Mouse (Mus musculus) hindbrain, embryonic 14.5 days (tissue): Measurements from ENCODE around the gene Clptm1. TPM values are rescaled to one million over a fixed set of nuclear protein-coding genes. Genes with fewer than 3 reads are reported as not detected.

ENCODE experiments used
- ATAC-seq: fragments of 200-750 bp; cut with Nextera tagmentation; 2 replicates; pipeline ENCODE4 v1.8.0; 2017; ENCODE audit warnings: moderate number of reproducible peaks, mild to moderate bottlenecking, moderate TSS enrichment, moderate library complexity; ENCODE audit not compliant: low FRiP score
- DNase-seq: peaks from one replicate; pipeline ENCODE4 v3.0.0-alpha.2; 2015; ENCODE audit warnings: low spot score
- H3K27ac ChIP-seq: fragments of 300-500 bp; sonication (generic); 2 replicates; pipeline ENCODE4 v1.5.1; 2014; ENCODE audit warnings: mild to moderate bottlenecking, moderate library complexity
- H3K27me3 ChIP-seq: fragments of 300-500 bp; sonication (generic); 2 replicates; pipeline ENCODE4 v1.6.1; 2014; ENCODE audit warnings: mild to moderate bottlenecking, low read length, mixed read lengths; ENCODE audit not compliant: control insufficient read depth, insufficient read depth
- H3K36me3 ChIP-seq: fragments of 300-500 bp; sonication (generic); replicated peaks from 2 replicates; pipeline ENCODE4 v1.6.1; 2014; ENCODE audit not compliant: control insufficient read depth, insufficient read depth
- H3K4me1 ChIP-seq: fragments of 300-500 bp; sonication (generic); replicated peaks from 2 replicates; pipeline ENCODE4 v1.6.1; 2014; ENCODE audit warnings: antibody characterized with exemption, low read length, mixed read lengths; ENCODE audit not compliant: control insufficient read depth, insufficient read depth
- H3K4me2 ChIP-seq: fragments of 300-500 bp; sonication (generic); replicated peaks from 2 replicates; pipeline ENCODE4 v1.6.1; 2014; ENCODE audit warnings: mild to moderate bottlenecking, moderate library complexity
- H3K4me3 ChIP-seq: fragments of 300-500 bp; sonication (generic); replicated peaks from 2 replicates; pipeline ENCODE4 v1.5.1; 2014; ENCODE audit warnings: mild to moderate bottlenecking, low read length
- H3K9ac ChIP-seq: fragments of 300-500 bp; sonication (generic); 2 replicates; pipeline ENCODE4 v1.6.1; 2014
- H3K9me3 ChIP-seq: fragments of 300-500 bp; sonication (generic); 2 replicates; pipeline ENCODE4 v1.6.1; 2016; ENCODE audit warnings: low read length; ENCODE audit not compliant: control insufficient read depth
- WGBS: fragments of 180-500 bp; shearing (Covaris S2); extraction: QIAGEN DNeasy Blood & Tissue Kit; methylation state at CpG from one replicate; pipeline ENCODE4 v1.1.7; 2014; 5-methylcytosine and 5-hydroxymethylcytosine counted together
- polyA plus RNA-seq: library from polyadenylated mRNA; unstranded; fragments of >200 nt; fragmentation: Nextera tagmentation; extraction: Ambion mirVana; gene quantifications from 2 replicates; pipeline ENCODE4 v1.2.1, GENCODE M21; 2014

Clptm1 gene
- polyA plus RNA-seq, 1 experiment from 2014 or later, result 150 TPM

GRCm38 (mm10) chr7:19641223-19641622 is 23.6 kb downstream of the Clptm1 start:
- Histone ChIP-seq H3K27me3 (no peaks in the 10 kb centered on the region), H3K9me3 (no peaks in the 10 kb centered on the region), H3K9ac (no peak overlapping the region), H3K27ac (no peak overlapping the region), H3K4me2 (no peak overlapping the region), H3K4me3 (no peak overlapping the region), H3K4me1 (no peaks in the 10 kb centered on the region), H3K36me3 (peaks cover 100% of the 10 kb centered on the region)
- WGBS, result 96% methylated on average over 4 of the region's 4 CpGs
- no peak for ATAC-seq
- no peak for DNase-seq

GRCm38 (mm10) chr7:19635074-19635827 is 29.6 kb downstream of the Clptm1 start:
- no peaks in the 10 kb centered on the region for H3K27me3 ChIP-seq
- no peak overlapping the region for H3K4me2 ChIP-seq
- no peak overlapping the region for H3K27ac ChIP-seq
- ATAC-seq (no peak), DNase-seq (no peak)
- 94% methylated on average over 11 of the region's 11 CpGs for WGBS
- H3K9me3 ChIP-seq, result no peaks in the 10 kb centered on the region
- H3K36me3 ChIP-seq, result peaks cover 82% of the 10 kb centered on the region
- H3K9ac ChIP-seq, result no peak overlapping the region
- H3K4me1 ChIP-seq, result no peaks in the 10 kb centered on the region
- H3K4me3 ChIP-seq, result no peak overlapping the region

GRCm38 (mm10) chr7:19634591-19634990 is 30.2 kb downstream of the Clptm1 start:
- no peaks in the 10 kb centered on the region for H3K9me3 ChIP-seq
- no peak overlapping the region for H3K9ac ChIP-seq
- H3K36me3 ChIP-seq, result peaks cover 75% of the 10 kb centered on the region
- no peak for ATAC-seq
- H3K4me2 ChIP-seq, result no peak overlapping the region
- H3K27me3 ChIP-seq, result no peaks in the 10 kb centered on the region
- no peak overlapping the region for H3K4me3 ChIP-seq
- 98% methylated on average over 2 of the region's 2 CpGs for WGBS
- 0 out of 2 replicates have a peak, but pooled peaks cover 3% of the 10 kb centered on the region for H3K4me1 ChIP-seq
- no peak for DNase-seq
- no peak overlapping the region for H3K27ac ChIP-seq

- peaks cover 68% of the 10 kb centered on the region for H3K36me3 ChIP-seq
- 0 out of 2 replicates have a peak, but pooled peaks cover 3% of the 10 kb centered on the region for H3K4me1 ChIP-seq
- no peaks in the 10 kb centered on the region for H3K27me3 ChIP-seq
- H3K4me2 ChIP-seq, result no peak overlapping the region
- WGBS, result 95% methylated on average over 15 of the region's 15 CpGs
- H3K9me3 ChIP-seq, result no peaks in the 10 kb centered on the region
- DNase-seq, result no peak
- no peak overlapping the region for H3K27ac ChIP-seq
- no peak overlapping the region for H3K4me3 ChIP-seq
- H3K9ac ChIP-seq, result no peak overlapping the region
- ATAC-seq, result no peak
Measured at GRCm38 (mm10) chr7:19633855-19634254, 31.0 kb downstream of the Clptm1 start.

DNA sequence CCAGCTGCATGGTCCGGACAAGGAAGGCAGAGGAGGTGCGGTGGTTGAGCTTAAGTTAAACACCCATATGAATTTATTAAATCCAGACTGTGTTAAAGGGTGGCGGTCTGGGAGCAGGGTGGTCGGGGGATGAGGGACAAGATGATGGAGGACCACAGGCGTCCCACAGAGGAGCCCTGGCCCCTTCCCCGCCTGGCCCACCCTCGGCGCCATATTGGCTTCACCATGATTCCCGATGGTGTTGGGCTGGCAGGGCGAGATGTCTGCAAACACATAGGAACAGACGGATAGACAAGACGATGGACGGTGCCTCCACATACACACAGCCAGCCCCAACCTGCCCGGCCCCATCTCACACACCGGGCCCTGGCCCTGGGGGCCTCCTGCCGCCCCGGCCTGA is 31.6 kb downstream of the Clptm1 start:
- Histone ChIP-seq H3K27me3 (no peaks in the 10 kb centered on the region), H3K27ac (no peak overlapping the region), H3K4me3 (no peak overlapping the region), H3K36me3 (peaks cover 61% of the 10 kb centered on the region), H3K9ac (no peak overlapping the region), H3K4me2 (no peak overlapping the region), H3K9me3 (no peaks in the 10 kb centered on the region), H3K4me1 (0 out of 2 replicates have a peak, but pooled peaks cover 5% of the 10 kb centered on the region)
- DNase-seq (no peak), ATAC-seq (no peak)
- WGBS, result 93% methylated on average over 17 of the region's 17 CpGs

DNA sequence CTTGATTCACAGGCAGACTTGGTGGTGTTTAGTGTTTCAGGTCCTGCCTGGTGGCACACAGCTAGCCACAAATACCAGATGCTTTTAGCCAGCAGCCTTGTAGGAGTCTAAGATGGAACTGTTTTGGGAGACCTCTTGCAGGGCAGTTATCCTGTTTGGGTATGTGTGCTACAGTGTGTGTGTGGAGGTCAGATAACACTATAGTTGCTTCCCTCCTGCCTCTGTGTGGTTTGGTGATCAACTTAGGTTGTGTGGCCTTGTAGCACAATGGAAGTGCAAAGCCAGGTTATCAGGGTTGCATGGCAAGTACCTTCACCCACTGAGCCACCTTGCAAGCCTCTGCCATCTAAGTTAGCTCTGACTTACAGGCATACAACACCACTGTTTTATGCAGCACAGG is 32.1 kb downstream of the Clptm1 start:
- Histone ChIP-seq H3K27me3 (no peaks in the 10 kb centered on the region), H3K27ac (no peak overlapping the region), H3K4me2 (no peak overlapping the region), H3K9me3 (no peaks in the 10 kb centered on the region), H3K4me1 (0 out of 2 replicates have a peak, but pooled peaks cover 6% of the 10 kb centered on the region), H3K9ac (no peak overlapping the region), H3K4me3 (no peak overlapping the region), H3K36me3 (peaks cover 57% of the 10 kb centered on the region)
- ATAC-seq, result no peak
- DNase-seq, result no peak

GRCm38 (mm10) chr7:19632275-19632674 is 32.6 kb downstream of the Clptm1 start:
- H3K9ac ChIP-seq, result no peak overlapping the region
- no peak overlapping the region for H3K27ac ChIP-seq
- H3K4me2 ChIP-seq, result no peak overlapping the region
- DNase-seq (no peak), ATAC-seq (no peak)
- no peaks in the 10 kb centered on the region for H3K9me3 ChIP-seq
- H3K4me1 ChIP-seq, result 0 out of 2 replicates have a peak, but pooled peaks cover 6% of the 10 kb centered on the region
- H3K27me3 ChIP-seq, result no peaks in the 10 kb centered on the region
- peaks cover 52% of the 10 kb centered on the region for H3K36me3 ChIP-seq
- H3K4me3 ChIP-seq, result no peak overlapping the region

DNA sequence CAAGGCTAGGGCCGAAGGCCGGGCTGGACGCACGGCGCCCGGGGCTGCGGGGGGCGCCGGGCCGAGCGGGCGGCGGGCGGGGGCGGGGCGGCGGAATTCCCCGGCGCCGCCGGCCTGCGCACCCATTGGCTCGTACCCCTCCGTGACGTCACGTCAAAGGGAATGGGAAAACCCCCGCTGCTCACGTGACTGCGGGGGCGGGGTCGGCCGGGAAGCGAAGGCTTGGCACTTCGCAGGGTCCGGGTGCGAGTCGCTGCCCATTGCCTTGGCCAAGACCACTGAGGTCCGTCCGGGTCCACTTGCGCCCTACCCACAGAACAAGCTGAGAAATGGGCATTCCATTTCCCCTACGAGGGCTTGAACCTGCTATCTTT is 35.5 kb downstream of the Clptm1 start, which contains the start of gene Relb:
Gene Relb, minus strand, starts transcription at position 78 of the 374 bp plus-strand sequence.
- Histone ChIP-seq H3K27ac (peak within 1 kb of the TSS; percentile 76), H3K4me2 (peak within 1 kb of the TSS; percentile 96), H3K9me3 (no peaks in the 10 kb centered on the region), H3K4me1 (0 out of 2 replicates have a peak, but pooled peaks cover 6% of the 10 kb centered on the region), H3K9ac (peak within 1 kb of the TSS; percentile 60), H3K4me3 (peak within 1 kb of the TSS; percentile 76), H3K36me3 (peaks cover 23% of the 10 kb centered on the region), H3K27me3 (no peaks in the 10 kb centered on the region)
- WGBS, result 2% methylated on average over 23 of the region's 41 CpGs
- DNase-seq (peak; percentile 93), ATAC-seq (peak; percentile 78)

DNA sequence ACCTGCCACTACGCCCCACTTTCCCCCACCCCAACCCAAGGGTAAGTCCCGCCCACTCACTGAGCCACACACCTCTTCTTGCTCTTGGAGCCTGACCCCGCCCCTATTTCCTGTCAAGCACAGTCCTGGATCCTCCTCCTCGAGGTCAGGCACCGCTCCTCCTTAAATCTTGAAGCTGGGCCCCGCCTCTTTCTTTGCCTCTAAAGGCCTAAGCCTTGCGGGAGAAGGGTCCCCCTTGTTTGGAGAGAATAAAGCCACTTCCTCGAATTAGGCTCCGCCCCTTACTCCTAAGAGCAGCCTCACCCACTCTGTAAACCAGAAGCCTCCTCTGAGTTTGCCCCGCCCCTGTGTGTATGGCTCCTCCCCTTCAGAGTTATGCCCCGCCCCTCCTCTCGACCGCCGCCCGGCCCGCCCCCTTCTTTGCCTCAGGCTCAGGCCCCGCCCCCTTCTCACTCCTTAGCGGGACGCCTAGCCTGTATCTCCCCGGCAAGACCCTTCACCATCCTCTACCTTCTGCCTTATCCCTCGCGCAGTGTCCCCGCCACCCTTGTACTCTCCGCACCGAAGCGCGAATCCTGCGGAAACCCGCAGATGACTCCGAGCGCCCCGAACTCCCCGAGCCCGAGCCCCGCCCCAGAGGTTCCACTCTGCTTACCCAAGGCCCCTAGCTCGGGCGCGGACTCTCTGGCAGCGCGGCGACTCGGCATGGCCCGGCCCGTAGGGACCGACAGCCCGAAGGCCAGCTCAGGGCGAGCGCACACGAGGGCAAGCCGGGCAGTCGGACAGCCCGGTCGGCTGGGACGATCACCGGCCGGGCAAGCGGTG is 36.1 kb downstream of the Clptm1 start:
- Histone ChIP-seq H3K36me3 (peaks cover 17% of the 10 kb centered on the region), H3K4me1 (0 out of 2 replicates have a peak, but pooled peaks cover 6% of the 10 kb centered on the region), H3K9me3 (no peaks in the 10 kb centered on the region), H3K9ac (peak overlapping the region; percentile 60), H3K27me3 (no peaks in the 10 kb centered on the region), H3K27ac (peak overlapping the region; percentile 76), H3K4me2 (peak overlapping the region; percentile 96), H3K4me3 (peak overlapping the region; percentile 76)
- ATAC-seq (peak; percentile 84), DNase-seq (peak; percentile 75)
- WGBS, result under 1% methylated on average over 52 of the region's 57 CpGs
